Mouse (Mus musculus) erythroblast, embryonic 14.5 days (primary cell): ENCODE results near the gene Gnai2.

Source experiments
- GATA1 ChIP-seq: IDR thresholded peaks from 2 replicates; pipeline ENCODE4 v1.6.1; 2012; ENCODE audit warnings: low read length, inconsistent platforms, mixed read lengths
- TAL1 ChIP-seq: IDR thresholded peaks from 3 replicates; pipeline ENCODE4 v1.6.1; 2012; ENCODE audit warnings: low read length, inconsistent platforms, mixed read lengths

DNA sequence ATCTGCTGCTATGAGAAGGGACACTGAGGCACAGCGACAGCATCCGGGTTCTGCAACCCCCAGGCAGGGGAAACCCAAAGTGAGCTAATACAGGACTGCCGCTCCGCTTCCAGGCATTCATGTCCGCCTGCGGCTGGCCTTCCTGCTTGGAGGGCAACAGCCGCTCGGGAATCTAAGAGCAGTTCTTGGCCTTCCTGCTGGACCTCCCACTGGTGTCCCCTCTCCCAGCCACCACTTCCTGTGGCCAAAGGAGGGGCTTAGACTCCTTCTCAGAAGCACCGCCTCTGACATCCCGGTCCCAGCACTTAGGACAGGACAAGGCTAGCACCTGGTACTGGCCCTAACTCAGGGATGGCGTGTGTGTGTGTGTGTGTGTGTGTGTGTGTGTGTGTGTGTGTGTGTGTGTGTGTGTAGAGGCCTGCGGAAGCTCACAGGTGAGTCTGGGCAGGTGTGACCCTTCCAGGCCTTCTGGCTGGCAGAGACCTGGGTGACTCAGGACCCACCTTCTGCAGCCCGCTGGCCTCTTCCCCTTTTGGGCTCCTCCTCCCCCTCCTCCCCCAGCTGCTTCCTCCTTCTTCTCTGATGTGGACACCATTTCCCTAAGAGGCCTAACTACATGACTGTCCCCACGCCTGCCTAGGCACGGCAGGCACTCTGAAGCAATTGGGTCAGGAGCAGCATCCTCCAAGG lies 6.3 kb downstream of the Gnai2 start:
- no peak for TF ChIP-seq GATA1
- no peak for TF ChIP-seq TAL1
